Mouse (Mus musculus): ENCODE data around the gene Atp1a1. TPM values are rescaled to one million over a fixed set of nuclear protein-coding genes. Genes with fewer than 3 reads are reported as not detected.

Gene Atp1a1
- polyA plus RNA-seq, 1 experiment, result 483 TPM

DNA sequence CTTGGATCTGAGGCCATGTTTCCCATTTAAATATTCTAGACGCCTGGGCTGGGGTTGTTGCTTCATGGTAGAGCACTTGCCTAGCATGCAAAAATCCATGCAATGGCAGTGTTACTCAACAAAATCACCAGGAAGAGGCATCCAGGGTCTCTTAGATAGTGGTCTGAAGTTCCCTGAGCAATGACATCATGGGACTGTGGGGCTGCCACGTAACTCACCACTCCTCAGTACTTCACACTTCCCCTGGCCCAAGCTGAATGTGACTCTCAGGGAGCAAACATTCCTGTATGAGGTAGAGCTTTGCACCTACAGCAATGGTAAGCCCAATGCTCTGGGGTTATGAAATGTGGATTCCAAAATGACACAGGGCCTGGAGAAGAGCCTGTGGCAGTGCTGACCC, 38.8 kb upstream of the Atp1a1 start:
- H3K4me1 ChIP-seq, result peaks cover 29% of the 10 kb centered on the region
- no peaks in the 10 kb centered on the region for H3K9me3 ChIP-seq
- H3K36me3 ChIP-seq (replicated peaks; ENCODE audit: low read length), result no peaks in the 10 kb centered on the region
- peaks cover 18% of the 10 kb centered on the region for H3K27me3 ChIP-seq (replicated peaks)
- H3K4me3 ChIP-seq (replicated peaks), result no peak overlapping the region
- TF ChIP-seq GATA1 (IDR thresholded peaks at IDR 0.05; ENCODE audit: borderline replicate concordance, low read length), result no peak
- no peak for TF ChIP-seq FLI1 (IDR thresholded peaks at IDR 0.05; ENCODE audit: low read length)

DNA sequence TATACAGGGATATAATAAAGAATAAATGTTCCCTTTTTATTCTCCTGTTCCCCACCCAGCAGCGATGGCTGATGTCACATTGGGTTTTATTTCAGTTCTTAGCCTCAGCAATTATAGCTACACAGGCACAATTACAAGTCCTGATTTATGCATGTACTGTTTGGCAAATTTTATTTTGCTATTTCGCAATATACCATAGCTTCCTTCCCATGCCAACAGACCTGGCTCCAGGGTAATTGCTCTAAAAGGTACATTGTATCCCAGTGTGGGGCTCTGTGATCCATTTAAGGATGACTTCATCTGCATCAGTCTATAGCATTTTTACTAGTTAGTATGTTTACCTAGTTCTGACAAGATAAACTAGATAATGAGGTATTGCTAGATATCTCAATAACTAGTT, 33.7 kb upstream of the Atp1a1 start:
- Histone ChIP-seq H3K27me3 (replicated peaks) (peaks cover 17% of the 10 kb centered on the region), H3K9me3 (no peaks in the 10 kb centered on the region), H3K4me1 (peaks cover 18% of the 10 kb centered on the region), H3K36me3 (replicated peaks; ENCODE audit: low read length) (no peaks in the 10 kb centered on the region), H3K4me3 (replicated peaks) (no peak overlapping the region)
- TF ChIP-seq GATA1 (IDR thresholded peaks at IDR 0.05; ENCODE audit: borderline replicate concordance, low read length) (no peak), FLI1 (IDR thresholded peaks at IDR 0.05; ENCODE audit: low read length) (no peak)

DNA sequence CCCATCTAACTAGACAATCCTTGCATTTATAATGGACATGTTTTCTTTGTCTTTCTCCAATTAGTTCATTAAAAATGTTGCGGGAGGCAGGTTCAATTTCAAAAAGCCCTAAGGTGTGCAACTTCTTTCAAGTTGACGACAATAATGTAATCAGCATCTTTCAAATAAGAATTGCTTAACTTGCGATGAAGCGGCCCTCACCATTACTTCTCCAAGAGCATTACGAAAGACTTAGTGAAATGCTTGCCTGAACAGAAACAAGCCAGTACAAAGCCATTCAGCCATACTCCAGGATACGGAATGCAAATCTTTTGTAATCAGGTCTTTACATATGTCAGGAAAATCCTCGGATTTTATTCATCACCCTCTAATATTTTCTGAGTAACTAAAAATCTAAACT, 32.0 kb upstream of the Atp1a1 start:
- no peak for TF ChIP-seq GATA1 (IDR thresholded peaks at IDR 0.05; ENCODE audit: borderline replicate concordance, low read length)
- TF ChIP-seq FLI1 (IDR thresholded peaks at IDR 0.05; ENCODE audit: low read length), result no peak
- Histone ChIP-seq H3K27me3 (replicated peaks) (peaks cover 28% of the 10 kb centered on the region), H3K9me3 (no peaks in the 10 kb centered on the region), H3K4me1 (peaks cover 6% of the 10 kb centered on the region), H3K4me3 (replicated peaks) (no peak overlapping the region), H3K36me3 (replicated peaks; ENCODE audit: low read length) (no peaks in the 10 kb centered on the region)

DNA sequence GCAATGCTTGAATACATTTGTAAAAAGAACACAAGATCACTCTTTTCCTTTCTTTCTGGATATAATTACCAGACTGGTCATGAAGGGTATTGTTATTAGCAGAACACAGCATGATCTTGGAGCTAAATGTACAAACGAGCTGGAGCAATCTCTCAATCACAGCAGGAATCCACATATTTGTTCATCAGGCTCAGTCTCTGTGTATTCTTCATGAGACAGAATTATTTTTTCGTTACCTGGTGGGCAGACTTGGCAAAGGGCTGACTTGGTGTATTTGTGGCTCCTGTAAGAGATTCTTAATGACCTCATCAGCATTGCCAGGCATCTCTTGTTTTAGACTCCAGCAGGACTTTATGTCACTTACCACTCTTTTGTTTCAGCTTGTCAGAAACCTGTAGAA, 31.6 kb upstream of the Atp1a1 start:
- TF ChIP-seq FLI1 (IDR thresholded peaks at IDR 0.05; ENCODE audit: low read length) (no peak), GATA1 (IDR thresholded peaks at IDR 0.05; ENCODE audit: borderline replicate concordance, low read length) (no peak)
- H3K4me1 ChIP-seq, result peaks cover 6% of the 10 kb centered on the region

DNA sequence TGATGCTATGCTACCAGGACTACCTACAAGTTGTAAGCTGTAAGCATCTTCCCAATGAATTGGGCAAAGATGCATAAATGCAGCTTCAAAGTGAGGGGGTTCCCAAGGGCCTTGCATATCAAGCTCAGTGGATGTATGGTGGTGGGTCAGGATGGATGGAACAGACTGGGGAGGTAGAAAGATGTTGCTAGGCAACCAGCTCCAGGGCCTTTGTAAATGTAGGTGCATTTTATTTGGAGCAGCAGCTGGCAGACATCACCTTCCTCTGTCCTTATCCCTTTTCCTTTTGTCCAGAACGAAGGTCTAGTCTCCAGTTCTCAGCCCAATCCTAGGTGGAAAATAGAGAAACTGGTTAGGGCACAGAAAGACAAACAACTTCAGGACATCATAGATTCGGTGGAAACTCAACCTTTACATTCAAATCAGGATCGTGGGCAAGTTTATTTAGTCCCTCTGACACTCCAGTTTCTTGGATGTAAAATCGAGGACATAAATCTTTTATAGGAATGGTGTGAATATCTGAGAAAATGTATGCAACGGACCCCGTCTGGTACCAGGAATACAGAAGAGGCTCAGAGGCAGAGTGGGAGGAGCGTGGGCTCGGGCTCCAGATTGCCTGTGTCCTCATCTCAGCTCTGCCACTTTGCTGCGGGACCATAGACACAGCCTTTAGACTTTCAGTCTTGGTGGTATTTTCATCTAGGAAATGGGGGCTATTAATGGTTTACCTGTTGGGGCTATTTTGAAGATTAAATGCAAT, 29.8 kb upstream of the Atp1a1 start:
- Histone ChIP-seq H3K4me3 (replicated peaks) (no peak overlapping the region), H3K27me3 (replicated peaks) (peaks cover 31% of the 10 kb centered on the region), H3K36me3 (replicated peaks; ENCODE audit: low read length) (no peaks in the 10 kb centered on the region), H3K4me1 (peaks cover 2% of the 10 kb centered on the region), H3K9me3 (peaks cover 5% of the 10 kb centered on the region)
- TF ChIP-seq GATA1 (IDR thresholded peaks at IDR 0.05; ENCODE audit: borderline replicate concordance, low read length) (no peak), FLI1 (IDR thresholded peaks at IDR 0.05; ENCODE audit: low read length) (no peak)

More for the DNA sequence above, 31.6 kb upstream of the Atp1a1 start:
- no peak overlapping the region for H3K4me3 ChIP-seq (replicated peaks)
- H3K27me3 ChIP-seq (replicated peaks), result peaks cover 32% of the 10 kb centered on the region
- H3K36me3 ChIP-seq (replicated peaks; ENCODE audit: low read length), result no peaks in the 10 kb centered on the region
- no peaks in the 10 kb centered on the region for H3K9me3 ChIP-seq

DNA sequence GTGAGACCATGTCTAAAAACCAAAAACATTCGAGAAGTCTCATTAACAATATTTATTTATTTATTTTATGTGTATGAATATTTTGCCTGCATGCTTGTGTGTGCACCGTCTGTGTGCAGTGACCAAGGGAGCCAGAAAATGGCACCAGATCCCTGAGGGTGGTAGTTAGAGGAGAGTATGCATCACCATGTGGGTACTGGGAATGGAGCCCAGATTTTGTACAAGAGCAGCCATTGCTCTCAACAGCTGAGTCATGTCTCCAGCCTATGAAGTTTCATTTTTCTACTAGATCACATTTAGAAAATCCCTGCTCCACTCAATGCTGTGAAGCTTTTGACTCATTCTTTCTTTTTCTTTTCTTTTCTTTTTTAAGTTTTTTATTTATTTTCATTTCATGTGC, 23.8 kb upstream of the Atp1a1 start:
- no peak for TF ChIP-seq FLI1 (IDR thresholded peaks at IDR 0.05; ENCODE audit: low read length)
- Histone ChIP-seq H3K27me3 (replicated peaks) (peaks cover 20% of the 10 kb centered on the region), H3K36me3 (replicated peaks; ENCODE audit: low read length) (no peaks in the 10 kb centered on the region), H3K9me3 (peaks cover 19% of the 10 kb centered on the region), H3K4me3 (replicated peaks) (no peak overlapping the region), H3K4me1 (no peaks in the 10 kb centered on the region; the same call in 1 of the 2 replicates)

DNA sequence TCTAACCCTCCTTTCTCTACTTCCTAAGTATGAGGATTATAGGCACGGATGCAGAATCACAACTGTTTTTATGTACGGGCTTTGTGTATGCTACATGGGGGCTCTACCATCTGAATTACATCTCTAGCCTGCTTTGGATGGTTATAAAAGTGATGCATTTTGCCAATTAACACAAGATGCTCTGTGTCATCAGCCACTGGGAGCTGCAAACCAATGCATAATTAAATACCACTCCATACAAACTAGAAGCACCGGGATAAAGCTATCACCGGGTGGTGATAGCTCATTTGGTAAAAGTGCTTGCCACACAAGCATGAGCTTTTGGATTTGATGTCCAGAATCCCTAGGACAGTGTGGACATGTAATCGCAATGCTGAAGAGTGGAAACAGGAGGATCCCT, 19.8 kb upstream of the Atp1a1 start:
- no peak for TF ChIP-seq GATA1 (IDR thresholded peaks at IDR 0.05; ENCODE audit: borderline replicate concordance, low read length)
- no peak for TF ChIP-seq FLI1 (IDR thresholded peaks at IDR 0.05; ENCODE audit: low read length)
- H3K4me3 ChIP-seq (replicated peaks), result no peak overlapping the region

DNA sequence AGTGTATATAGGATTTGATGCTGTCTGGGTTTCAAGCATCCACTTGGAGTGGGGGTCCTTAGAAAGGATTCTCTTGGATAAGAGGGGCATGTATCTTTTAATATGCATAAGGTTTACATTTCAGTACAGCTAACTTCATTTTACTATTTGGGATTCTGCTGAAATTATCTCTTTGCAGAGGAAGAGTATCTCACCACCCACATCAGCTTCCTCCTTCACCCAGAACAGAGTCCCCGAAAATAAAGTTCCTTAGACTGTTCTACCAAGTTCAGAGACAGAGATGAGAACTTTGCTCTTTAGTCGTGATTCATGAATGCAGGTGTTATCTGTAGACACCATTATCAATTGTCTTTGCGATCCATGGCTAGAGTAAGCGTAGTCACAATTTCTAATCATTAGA, 14.5 kb upstream of the Atp1a1 start:
- TF ChIP-seq GATA1 (IDR thresholded peaks at IDR 0.05; ENCODE audit: borderline replicate concordance, low read length) (no peak), FLI1 (IDR thresholded peaks at IDR 0.05; ENCODE audit: low read length) (no peak)
- Histone ChIP-seq H3K9me3 (peaks cover 15% of the 10 kb centered on the region), H3K4me1 (peaks cover 4% of the 10 kb centered on the region; the same call in 1 of the 2 replicates), H3K27me3 (replicated peaks) (no peaks in the 10 kb centered on the region), H3K4me3 (replicated peaks) (no peak overlapping the region), H3K36me3 (replicated peaks; ENCODE audit: low read length) (no peaks in the 10 kb centered on the region)

More for the DNA sequence above, 19.8 kb upstream of the Atp1a1 start:
- Histone ChIP-seq H3K27me3 (replicated peaks) (no peaks in the 10 kb centered on the region), H3K9me3 (peaks cover 30% of the 10 kb centered on the region), H3K4me1 (no peaks in the 10 kb centered on the region), H3K36me3 (replicated peaks; ENCODE audit: low read length) (no peaks in the 10 kb centered on the region)

DNA sequence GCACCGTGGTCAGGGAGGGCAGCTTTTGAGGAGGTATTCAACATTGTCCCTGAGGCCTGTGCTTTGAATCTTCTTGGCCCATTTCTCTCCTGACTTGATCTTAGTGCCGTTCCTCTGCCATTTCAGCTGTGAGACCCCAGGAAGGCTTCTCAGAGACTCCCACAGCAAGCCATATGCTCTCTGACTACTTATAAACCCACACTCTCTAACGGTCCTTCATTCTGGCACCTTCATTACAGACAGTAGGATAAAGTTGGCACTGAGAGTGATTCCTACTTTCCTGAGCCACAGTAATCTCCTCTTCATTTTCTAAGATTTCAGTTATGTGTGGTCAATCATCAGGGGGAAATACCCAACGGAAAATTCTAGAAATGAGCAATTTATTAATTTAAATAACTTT, 14.0 kb upstream of the Atp1a1 start:
- Histone ChIP-seq H3K36me3 (replicated peaks; ENCODE audit: low read length) (no peaks in the 10 kb centered on the region), H3K9me3 (peaks cover 15% of the 10 kb centered on the region), H3K4me1 (peaks cover 4% of the 10 kb centered on the region; the same call in 1 of the 2 replicates), H3K27me3 (replicated peaks) (no peaks in the 10 kb centered on the region), H3K4me3 (replicated peaks) (no peak overlapping the region)
- TF ChIP-seq GATA1 (IDR thresholded peaks at IDR 0.05; ENCODE audit: borderline replicate concordance, low read length), result no peak
- no peak for TF ChIP-seq FLI1 (IDR thresholded peaks at IDR 0.05; ENCODE audit: low read length)

DNA sequence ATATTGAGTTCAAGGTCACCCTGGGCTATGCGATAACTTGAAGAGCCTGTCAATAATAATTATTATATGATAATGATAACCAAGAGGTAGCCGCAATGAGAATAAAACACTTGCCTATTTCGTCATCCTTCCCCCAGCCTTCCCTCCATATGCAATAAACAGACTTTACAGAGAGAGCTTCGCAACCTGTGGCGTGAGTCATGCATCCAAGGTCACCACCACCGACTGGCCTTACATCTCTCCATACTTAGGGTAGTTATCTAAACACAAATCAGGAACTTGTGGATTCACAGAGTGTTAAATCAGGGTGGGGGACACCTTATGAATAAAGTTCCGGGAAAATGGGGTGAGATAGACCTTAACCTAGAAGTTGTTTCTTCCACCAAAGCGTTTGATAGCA, 13.0 kb upstream of the Atp1a1 start:
- peaks cover 6% of the 10 kb centered on the region for H3K4me1 ChIP-seq
- H3K36me3 ChIP-seq (replicated peaks; ENCODE audit: low read length), result no peaks in the 10 kb centered on the region
- no peak overlapping the region for H3K4me3 ChIP-seq (replicated peaks)
- peaks cover 9% of the 10 kb centered on the region for H3K9me3 ChIP-seq
- H3K27me3 ChIP-seq (replicated peaks), result no peaks in the 10 kb centered on the region
- TF ChIP-seq GATA1 (IDR thresholded peaks at IDR 0.05; ENCODE audit: borderline replicate concordance, low read length) (no peak), FLI1 (IDR thresholded peaks at IDR 0.05; ENCODE audit: low read length) (no peak)
